Mouse (Mus musculus) CH12F3 (cell line): ENCODE results near the gene 4930453N24Rik.

Source experiments
- in situ Hi-C: fragments of 300-500 bp; cut with MboI; formaldehyde crosslinking; loops from 2 replicates; pipeline ENCODE4 v1.14.3; 2020; ENCODE audit warnings: low sequenced_read_pairs

4930453N24Rik gene

DNA sequence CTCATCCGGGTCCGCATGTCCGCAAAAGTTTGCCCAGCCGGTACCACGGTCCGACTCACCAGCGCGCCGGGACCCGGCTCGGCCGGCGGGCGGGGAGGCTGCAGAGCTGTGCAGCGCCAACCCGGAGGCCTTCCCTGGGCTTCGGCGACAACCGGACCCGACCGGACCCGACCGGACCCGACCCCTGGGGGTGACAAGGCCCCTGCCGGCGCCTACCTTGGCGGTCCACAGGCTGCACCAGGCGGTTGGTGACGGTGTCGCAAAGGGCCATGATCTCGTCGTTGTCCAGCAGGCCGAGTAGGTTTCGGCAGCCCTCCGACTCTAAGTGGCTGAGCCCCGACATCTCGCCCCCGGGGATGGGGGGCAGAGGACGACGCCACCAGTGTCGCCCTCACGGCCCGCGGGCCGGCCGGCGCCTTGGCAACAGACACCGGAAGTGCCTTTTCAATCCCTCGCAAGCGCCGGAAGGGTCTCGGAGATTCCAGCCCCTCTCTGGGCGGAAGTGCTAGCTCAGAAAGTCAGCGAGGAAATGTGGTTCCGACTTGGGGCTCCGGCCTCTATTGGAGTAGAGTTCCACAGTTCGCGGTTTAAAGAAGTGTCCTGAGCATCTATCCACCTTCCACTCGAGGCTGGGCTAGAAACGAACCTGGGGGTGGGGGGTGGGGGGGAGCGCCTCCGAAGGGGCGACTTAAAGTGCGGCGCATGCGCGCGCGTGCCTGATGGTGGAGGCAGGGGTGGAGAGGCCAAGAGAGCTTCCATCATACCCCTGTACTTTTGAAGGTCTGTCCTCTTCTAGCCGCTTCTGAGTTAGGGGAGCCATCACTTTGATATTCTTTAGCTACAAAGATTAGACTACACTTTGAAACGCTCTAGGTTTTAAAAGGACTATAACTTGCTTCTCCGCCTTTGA is at the start of gene 4930453N24Rik:
Gene 4930453N24Rik (minus strand): TSS at position 641 of the 910 bp plus-strand sequence.
- in situ Hi-C loops, result loop anchor here (25.0 kb wide), 1 partner anchor 717 kb away; no protein-coding TSS in a partner anchor

DNA sequence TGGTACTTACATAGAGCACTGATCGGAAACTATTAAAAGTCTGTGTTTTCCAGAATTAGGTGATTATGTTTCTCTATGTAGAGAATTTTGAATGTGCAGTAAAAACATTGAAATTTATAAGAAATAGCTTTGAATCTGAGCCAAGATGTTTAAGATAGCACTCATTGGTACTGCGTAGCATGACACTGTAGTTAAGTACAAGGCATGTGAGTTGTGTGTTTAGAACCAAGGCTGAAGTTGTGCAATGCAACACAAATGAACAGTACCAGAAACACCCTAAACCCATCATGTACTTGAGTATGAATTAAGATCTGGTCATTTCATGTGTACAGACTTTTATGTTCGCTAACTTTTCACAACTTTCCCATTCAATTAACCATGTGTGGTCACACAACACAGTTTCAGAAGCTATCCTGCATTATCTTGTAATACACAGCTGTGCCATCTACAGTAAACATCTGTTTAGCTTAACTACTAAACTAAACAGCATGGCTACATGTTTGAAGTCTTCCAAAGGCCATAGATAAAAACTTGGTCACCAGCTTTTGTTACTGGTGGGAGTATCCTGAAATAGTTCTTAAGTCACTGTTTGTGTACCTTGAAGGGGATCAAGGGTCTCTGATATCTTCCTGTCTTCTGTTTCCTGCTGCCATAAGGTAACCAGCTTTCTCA is 46.3 kb upstream of the 4930453N24Rik start:
- in situ Hi-C loops, result no loop called here

GRCm38 (mm10) chr16:64803041-64803440 is 32.1 kb upstream of the 4930453N24Rik start:
- in situ Hi-C loops, result no loop called here

- in situ Hi-C loops, result no loop called here
These were observed 30.7 kb upstream of the 4930453N24Rik start for GRCm38 (mm10) chr16:64801638-64802037.

GRCm38 (mm10) chr16:64800393-64800792 is 29.4 kb upstream of the 4930453N24Rik start:
- in situ Hi-C loops, result no loop called here

DNA sequence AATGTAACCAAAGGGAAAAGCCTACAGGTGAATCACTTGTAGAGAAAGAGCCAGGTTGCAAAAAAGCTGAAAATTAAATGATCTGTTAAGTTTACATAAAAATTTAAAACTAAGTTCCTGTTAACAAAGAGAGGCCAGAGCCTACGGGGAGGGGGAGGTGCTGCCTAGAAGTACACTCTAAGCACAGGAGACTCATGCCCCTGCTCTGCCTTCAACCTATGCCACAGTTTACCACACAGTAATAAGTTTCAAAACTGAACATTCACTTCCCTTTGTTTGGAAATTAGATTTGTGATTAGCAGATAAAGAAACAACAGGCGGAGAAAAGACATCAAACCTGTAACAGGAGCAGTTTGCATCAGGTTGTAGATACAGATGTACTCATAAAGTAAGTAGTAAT is 23.8 kb upstream of the 4930453N24Rik start:
- in situ Hi-C loops, result no loop called here

GRCm38 (mm10) chr16:64789706-64790105 is 18.7 kb upstream of the 4930453N24Rik start:
- in situ Hi-C loops, result no loop called here

DNA sequence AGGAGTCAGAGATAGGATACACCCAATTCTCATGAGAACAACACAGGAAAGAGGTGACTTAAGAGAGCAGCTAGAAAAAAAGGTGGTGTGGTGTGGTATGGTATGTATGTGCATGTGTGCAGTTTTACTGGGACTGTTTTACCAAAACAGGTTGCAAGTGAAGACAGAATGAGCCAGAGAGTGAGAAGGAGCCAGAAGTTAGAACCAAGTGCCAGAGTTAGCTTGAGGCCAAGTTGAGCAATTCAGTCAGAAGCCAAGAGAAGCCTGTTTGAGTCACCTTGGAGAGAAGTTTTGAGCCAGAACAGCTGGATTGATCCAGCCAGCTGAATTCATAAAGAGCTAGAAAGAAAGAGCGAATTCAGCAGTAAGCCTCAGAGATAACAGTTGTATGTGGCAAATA is 4.6 kb upstream of the 4930453N24Rik start:
- in situ Hi-C loops, result no loop called here

DNA sequence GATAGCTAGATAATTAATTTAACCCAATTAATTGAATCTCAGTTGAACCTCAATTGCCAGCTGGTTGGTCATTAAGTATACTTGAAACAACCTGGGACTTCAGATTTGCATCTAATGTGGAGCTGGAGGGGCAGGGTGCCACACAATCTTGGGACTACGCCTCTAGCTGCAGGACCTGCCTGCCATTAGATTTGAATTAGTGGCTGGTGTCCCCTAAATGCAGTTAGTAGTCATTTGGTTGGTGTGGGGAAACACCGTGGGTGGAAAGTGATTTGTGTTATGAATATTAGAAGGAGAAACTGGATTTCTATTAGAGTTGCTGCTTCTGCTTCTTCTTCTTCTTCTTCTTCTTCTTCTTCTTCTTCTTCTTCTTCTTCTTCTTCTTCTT is 464 bp upstream of the 4930453N24Rik start:
- in situ Hi-C loops, result loop anchor here (25.0 kb wide), 1 partner anchor 716 kb away; no protein-coding TSS in a partner anchor

GRCm38 (mm10) chr16:64766696-64767300 is 4.2 kb downstream of the 4930453N24Rik start:
- in situ Hi-C loops, result loop anchor here (25.0 kb wide), 1 partner anchor 721 kb away; no protein-coding TSS in a partner anchor

GRCm38 (mm10) chr16:64759245-64759626 is 11.7 kb downstream of the 4930453N24Rik start:
- in situ Hi-C loops, result loop anchor here (25.0 kb wide), 1 partner anchor 728 kb away; no protein-coding TSS in a partner anchor

DNA sequence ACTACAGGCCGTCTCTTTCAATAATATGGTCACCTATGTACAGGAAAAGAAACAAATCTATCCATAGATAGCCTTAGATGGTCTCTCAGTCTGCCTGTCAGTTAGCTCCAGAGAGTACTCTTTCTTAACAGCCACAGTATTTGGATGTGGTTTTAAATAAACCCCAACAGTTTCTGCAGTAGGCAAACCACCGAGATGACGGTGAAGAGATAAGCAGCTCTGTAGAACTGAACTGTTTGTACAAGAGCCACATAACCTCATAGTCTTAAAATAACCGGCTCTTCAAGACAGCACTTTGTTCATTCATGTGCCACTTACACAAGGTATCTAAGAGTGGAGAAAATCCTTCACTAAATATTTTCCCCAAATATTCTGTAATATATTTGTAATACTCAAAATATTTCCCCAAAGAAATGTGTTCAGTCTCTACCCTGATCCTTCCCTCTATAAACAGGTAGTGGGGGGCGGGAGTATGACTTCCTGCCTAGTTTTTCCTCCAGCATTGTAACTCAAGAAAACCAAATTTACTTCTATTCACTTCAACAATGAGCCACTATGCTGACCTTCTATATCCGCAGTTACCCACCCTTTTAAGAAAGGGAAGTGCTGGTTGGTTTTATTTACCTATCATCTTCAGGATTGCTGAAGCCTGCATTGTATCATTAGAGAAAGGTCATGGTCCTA is 12.3 kb downstream of the 4930453N24Rik start:
- in situ Hi-C loops, result loop anchor here (25.0 kb wide), 1 partner anchor 729 kb away; no protein-coding TSS in a partner anchor

- in situ Hi-C loops, result loop anchor here (25.0 kb wide), 1 partner anchor 729 kb away; no protein-coding TSS in a partner anchor
These were observed 13.1 kb downstream of the 4930453N24Rik start for GRCm38 (mm10) chr16:64757666-64758400.

GRCm38 (mm10) chr16:64756321-64756720 is 14.6 kb downstream of the 4930453N24Rik start:
- in situ Hi-C loops, result loop anchor here (25.0 kb wide), 1 partner anchor 731 kb away; no protein-coding TSS in a partner anchor

- in situ Hi-C loops, result loop anchor here (25.0 kb wide), 1 partner anchor 733 kb away; no protein-coding TSS in a partner anchor
These were observed 16.2 kb downstream of the 4930453N24Rik start for GRCm38 (mm10) chr16:64754743-64755139.

- in situ Hi-C loops, result loop anchor here (25.0 kb wide), 1 partner anchor 733 kb away; no protein-coding TSS in a partner anchor
These were observed 16.8 kb downstream of the 4930453N24Rik start for GRCm38 (mm10) chr16:64753990-64754742.

DNA sequence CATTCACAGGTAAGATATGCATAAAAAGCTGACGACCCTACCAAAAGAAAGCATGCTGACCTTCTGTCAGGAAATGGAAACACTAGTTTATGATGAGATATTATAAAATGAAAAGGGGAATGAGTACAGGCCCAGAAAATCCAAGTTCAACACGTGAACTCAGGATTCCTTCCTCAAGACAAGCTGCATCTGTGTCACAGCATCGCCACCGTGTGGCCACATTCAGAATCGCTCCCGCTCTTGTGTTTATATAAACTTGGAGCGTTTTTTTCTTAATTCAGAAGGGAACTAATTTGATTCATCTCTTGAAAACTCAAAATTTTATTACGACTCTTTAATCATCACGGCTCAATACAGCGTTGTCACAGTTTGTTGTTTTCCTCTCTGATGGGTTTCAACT is 22.7 kb downstream of the 4930453N24Rik start:
- in situ Hi-C loops, result no loop called here

GRCm38 (mm10) chr16:64745089-64745488 is 25.9 kb downstream of the 4930453N24Rik start:
- in situ Hi-C loops, result no loop called here

- in situ Hi-C loops, result no loop called here
These were observed 33.7 kb downstream of the 4930453N24Rik start for GRCm38 (mm10) chr16:64737289-64737688.
